Comparison of ENCODE assay signal across 8 mouse cellular contexts in genomic region chr15:82938155-82938569, GRCm38 (mm10). TPM values are rescaled to one million over a fixed set of nuclear protein-coding genes. Genes with fewer than 3 reads are reported as not detected.
DNase-seq lines count a peak whose midpoint lies in the region; ATAC-seq lines count a peak whose summit lies in the region.

No protein-coding gene starts in this region.

- no peak overlapping the region for H3K4me3 ChIP-seq in forebrain, embryonic 13.5 days
- no peak overlapping the region for H3K4me3 ChIP-seq in intestine, embryonic 15.5 days (replicated peaks)
- no peak overlapping the region for H3K4me3 ChIP-seq in stomach, embryonic 16.5 days (replicated peaks; ENCODE audit: low read length)

- peak overlapping the region; percentile 79 for H3K27ac ChIP-seq in forebrain, embryonic 13.5 days
- H3K27ac ChIP-seq in intestine, embryonic 15.5 days: peak overlapping the region; percentile 81
- H3K27ac ChIP-seq in stomach, embryonic 16.5 days (ENCODE audit: low read length): peak overlapping the region; percentile 92

- H3K9me3 ChIP-seq in forebrain, embryonic 13.5 days (replicated peaks): no peaks in the 10 kb centered on the region
- H3K9me3 ChIP-seq in intestine, embryonic 15.5 days: no peaks in the 10 kb centered on the region
- H3K9me3 ChIP-seq in stomach, embryonic 16.5 days (replicated peaks; ENCODE audit: control insufficient read depth, low read length): no peaks in the 10 kb centered on the region

- no peak for ATAC-seq in forebrain, embryonic 13.5 days
- peak; percentile 76 for ATAC-seq in intestine, embryonic 15.5 days
- ATAC-seq in stomach, embryonic 16.5 days (ENCODE audit: insufficient read depth, low FRiP score): peak; percentile 59

- WGBS in forebrain, embryonic 13.5 days: 22% methylated on average over 17 of the region's 17 CpGs
- 25% methylated on average over 17 of the region's 17 CpGs for WGBS in intestine, embryonic 15.5 days
- WGBS in stomach, embryonic 16.5 days: 16% methylated on average over 17 of the region's 17 CpGs

- H3K9ac ChIP-seq in forebrain, embryonic 13.5 days: peak overlapping the region; percentile 14; the same call in 1 of the 2 replicates
- no peak overlapping the region for H3K9ac ChIP-seq in intestine, embryonic 15.5 days
- peak overlapping the region; percentile 38; the same call in 1 of the 2 replicates for H3K9ac ChIP-seq in stomach, embryonic 16.5 days (ENCODE audit: low read length)

- peak overlapping the region; percentile 41 for H3K4me2 ChIP-seq in forebrain, embryonic 13.5 days
- peak overlapping the region; percentile 44 for H3K4me2 ChIP-seq in intestine, embryonic 15.5 days (replicated peaks)
- H3K4me2 ChIP-seq in stomach, embryonic 16.5 days (ENCODE audit: low read depth, low read length): peak overlapping the region; percentile 41

- no peaks in the 10 kb centered on the region for H3K36me3 ChIP-seq in forebrain, embryonic 13.5 days (ENCODE audit: poor library complexity, severe bottlenecking)
- no peaks in the 10 kb centered on the region for H3K36me3 ChIP-seq in intestine, embryonic 15.5 days
- no peaks in the 10 kb centered on the region for H3K36me3 ChIP-seq in stomach, embryonic 16.5 days (ENCODE audit: control insufficient read depth, insufficient read depth, low read length)

- peaks cover 99% of the 10 kb centered on the region for H3K4me1 ChIP-seq in forebrain, embryonic 13.5 days
- peaks cover 63% of the 10 kb centered on the region for H3K4me1 ChIP-seq in intestine, embryonic 15.5 days (replicated peaks)
- peaks cover 53% of the 10 kb centered on the region for H3K4me1 ChIP-seq in stomach, embryonic 16.5 days (ENCODE audit: control insufficient read depth, insufficient read depth, low read length)

- DNase-seq in urinary bladder, postnatal 14 days (ENCODE audit: low spot score): peak; percentile 56
- DNase-seq in urinary bladder, postnatal 10 days (ENCODE audit: low spot score): no peak
- peak; percentile 56 for DNase-seq in lung, postnatal 10 days
- no peak for DNase-seq in layer of hippocampus, postnatal 36 days
- no peak for DNase-seq in thymus, postnatal 14 days

- no peaks in the 10 kb centered on the region for H3K27me3 ChIP-seq in forebrain, embryonic 13.5 days
- no peaks in the 10 kb centered on the region for H3K27me3 ChIP-seq in intestine, embryonic 15.5 days (replicated peaks)
- no peaks in the 10 kb centered on the region for H3K27me3 ChIP-seq in stomach, embryonic 16.5 days (ENCODE audit: control insufficient read depth, insufficient read depth, low read length)

RNA-seq across cellular contexts. Expression of gene Tcf20, which starts 49.5 kb away (rescaled TPM):
- 15.3 and 18.6 TPM in 2 replicates for polyA plus RNA-seq in forebrain, embryonic 13.5 days (2015; fragmentation: Nextera tagmentation; extraction: Ambion mirVana)
- polyA plus RNA-seq in intestine, embryonic 15.5 days (2015; fragmentation: Nextera tagmentation; extraction: Ambion mirVana): 7.0 and 7.7 TPM in 2 replicates
- polyA plus RNA-seq in stomach, embryonic 16.5 days (2015; fragmentation: Nextera tagmentation; extraction: Ambion mirVana): 7.1 and 8.0 TPM in 2 replicates
- total RNA-seq in layer of hippocampus, postnatal 36 days (2021): 100 to 1,000 TPM; 212 to 230 TPM

Comparison
In these comparisons a context has a peak if more than half of its experiments do, and no peak if none do; other contexts are left out.
1. DNase-seq: peak in urinary bladder, postnatal 14 days (single experiment) and lung, postnatal 10 days (single experiment); none in urinary bladder, postnatal 10 days (single experiment), layer of hippocampus, postnatal 36 days (0 of 2) and thymus, postnatal 14 days (single experiment).
2. Peak in every context shown above with its lines, with median percentiles within 50 percentile points of each other: H3K27ac ChIP-seq and H3K4me2 ChIP-seq.